Mouse (Mus musculus) CH12.LX (cell line): ENCODE results near the gene Zfp784. TPM values are rescaled to one million over a fixed set of nuclear protein-coding genes. Genes with fewer than 3 reads are reported as not detected.
"Not testable (repeated sequence)": the region's sequence is repeated elsewhere in the genome, so short reads cannot be mapped to it uniquely, and the experiment has no call there.

ENCODE experiments used
- DNase-seq: peaks from one replicate; pipeline ENCODE4 v3.0.0-alpha.2; 2013; ENCODE audit errors: extremely low read depth
- H3K27ac ChIP-seq: 2 replicates; pipeline ENCODE4 v1.5.1; 2012; ENCODE audit warnings: low read depth, mild to moderate bottlenecking, control low read depth, moderate library complexity; ENCODE audit not compliant: insufficient read depth
- H3K27me3 ChIP-seq: replicated peaks from 2 replicates; pipeline ENCODE3; 2012; ENCODE audit warnings: inconsistent platforms
- H3K36me3 ChIP-seq, 2 experiments: replicated peaks in 1 of 2; 2 replicates each; pipeline versions ENCODE3 to v1.6.1; 2012; ENCODE audit warnings: inconsistent platforms in 1 of 2, low read length in 1 of 2, mild to moderate bottlenecking in 1 of 2, mixed read lengths in 1 of 2, moderate library complexity in 1 of 2; ENCODE audit not compliant: control insufficient read depth in 1 of 2, insufficient read depth in 1 of 2
- H3K4me1 ChIP-seq, 2 experiments: 2 replicates each; pipeline ENCODE4 v1.6.1; 2012; ENCODE audit warnings: inconsistent platforms in 1 of 2, moderate library complexity in 1 of 2; ENCODE audit not compliant: insufficient read depth in 2 of 2, control insufficient read depth in 1 of 2
- H3K4me2 ChIP-seq: 2 replicates; pipeline ENCODE4 v1.6.1; 2012; ENCODE audit warnings: low read depth, mild to moderate bottlenecking, control low read depth; ENCODE audit not compliant: poor library complexity, insufficient read depth, severe bottlenecking
- H3K4me3 ChIP-seq, 3 experiments: fragments of 150-350 bp in 1 of 3; sonication (generic) in 1 of 3; replicated peaks in 1 of 3; 2 replicates each; pipeline versions ENCODE3 to v1.5.1; 2011 to 2012; ENCODE audit warnings: low read depth in 2 of 3, low read length in 2 of 3, mild to moderate bottlenecking in 2 of 3, moderate library complexity in 2 of 3, control low read depth in 1 of 3, improper control_type of control experiment in 1 of 3, inconsistent platforms in 1 of 3, mixed read lengths in 1 of 3; ENCODE audit not compliant: poor library complexity in 1 of 3
- H3K79me2 ChIP-seq: replicated peaks from 2 replicates; pipeline ENCODE4 v1.6.1; 2012; ENCODE audit warnings: mild to moderate bottlenecking, moderate library complexity; ENCODE audit not compliant: control insufficient read depth, poor library complexity, insufficient read depth, severe bottlenecking; ENCODE audit errors: extremely low read depth
- H3K9ac ChIP-seq: 2 replicates; pipeline ENCODE4 v1.6.1; 2012; ENCODE audit warnings: low read depth, mild to moderate bottlenecking, control low read depth, moderate library complexity; ENCODE audit not compliant: insufficient read depth
- H3K9me3 ChIP-seq: replicated peaks from 2 replicates; pipeline ENCODE3; 2012; ENCODE audit warnings: low read length, inconsistent platforms, mixed read lengths
- CHD2 ChIP-seq: IDR thresholded peaks from 2 replicates; pipeline ENCODE4 v1.6.1; 2011; ENCODE audit warnings: low read length, improper control_type of control experiment
- CTCF ChIP-seq, 2 experiments: IDR thresholded peaks in 1 of 2; conservative IDR thresholded peaks in 1 of 2; 2 replicates each; pipeline ENCODE4 v1.5.1; 2011 to 2012; ENCODE audit warnings: low read depth in 2 of 2, low read length in 2 of 2, improper control_type of control experiment in 1 of 2, inconsistent platforms in 1 of 2, mild to moderate bottlenecking in 1 of 2, moderate library complexity in 1 of 2
- ELF1 ChIP-seq: IDR thresholded peaks from 2 replicates; pipeline ENCODE4 v1.6.1; 2014; ENCODE audit warnings: low read depth, mild to moderate bottlenecking, inconsistent platforms, low read length, improper control_type of control experiment
- ETS1 ChIP-seq: conservative IDR thresholded peaks from 2 replicates; pipeline ENCODE4 v1.6.1; 2012; ENCODE audit warnings: low read depth, mild to moderate bottlenecking, inconsistent platforms, low read length, improper control_type of control experiment, moderate library complexity
- HCFC1 ChIP-seq: IDR thresholded peaks from 2 replicates; pipeline ENCODE4 v1.6.1; 2012; ENCODE audit warnings: low read depth, mild to moderate bottlenecking, inconsistent platforms, low read length, improper control_type of control experiment
- IRF4 ChIP-seq: IDR thresholded peaks from 2 replicates; pipeline ENCODE4 v1.6.1; 2014; ENCODE audit warnings: low read depth, mild to moderate bottlenecking, inconsistent platforms, low read length, improper control_type of control experiment
- JUND ChIP-seq: conservative IDR thresholded peaks from 2 replicates; pipeline ENCODE4 v1.6.1; 2011; ENCODE audit warnings: low read depth, low read length, improper control_type of control experiment
- MXI1 ChIP-seq: IDR thresholded peaks from 2 replicates; pipeline ENCODE4 v1.6.1; 2011; ENCODE audit warnings: mild to moderate bottlenecking, low read depth, low read length, improper control_type of control experiment
- NELFE ChIP-seq: IDR thresholded peaks from 2 replicates; pipeline ENCODE4 v1.6.1; 2011; ENCODE audit warnings: low read depth, low read length, improper control_type of control experiment
- PAX5 ChIP-seq: IDR thresholded peaks from 2 replicates; pipeline ENCODE4 v1.6.1; 2012; ENCODE audit warnings: low read length, inconsistent platforms, mixed read lengths
- RAD21 ChIP-seq: IDR thresholded peaks from 2 replicates; pipeline ENCODE4 v1.6.1; 2011; ENCODE audit warnings: low read depth, mild to moderate bottlenecking, low read length, improper control_type of control experiment, moderate library complexity
- RCOR1 ChIP-seq: conservative IDR thresholded peaks from 2 replicates; pipeline ENCODE4 v1.6.1; 2012; ENCODE audit warnings: low read depth, mild to moderate bottlenecking, inconsistent platforms, low read length, improper control_type of control experiment
- SMC3 ChIP-seq: IDR thresholded peaks from 2 replicates; pipeline ENCODE4 v1.6.1; 2011; ENCODE audit warnings: low read depth, low read length, improper control_type of control experiment
- UBTF ChIP-seq: IDR thresholded peaks from 2 replicates; pipeline ENCODE4 v1.6.1; 2012; ENCODE audit warnings: low read depth, mild to moderate bottlenecking, inconsistent platforms, low read length, improper control_type of control experiment, moderate library complexity
- dilution Hi-C: fragments of 300-500 bp; cut with MboI; formaldehyde crosslinking; loops from 2 replicates; pipeline ENCODE4 v1.14.3; 2020; ENCODE audit warnings: low sequenced_read_pairs; ENCODE audit not compliant: extremely low pct_unique_long_range_greater_than_20kb, extremely low pct_ligation_motif_present
- in situ Hi-C: fragments of 300-500 bp; cut with MboI; formaldehyde crosslinking; loops from 3 replicates; pipeline ENCODE4 v1.14.3; 2019; ENCODE audit warnings: low sequenced_read_pairs, low pct_ligation_motif_present, low pct_unique_long_range_greater_than_20kb, mixed read lengths
- polyA plus RNA-seq: library from polyadenylated mRNA; unstranded; fragments of >175 nt; gene quantifications from 2 replicates; pipeline ENCODE4 v1.2.1, GENCODE M21; 2012; ENCODE audit warnings: low read depth; ENCODE audit not compliant: insufficient read length
- total RNA-seq, 2 experiments: library from RNA; depleted of rRNA; stranded (reverse); fragments of 300-350 nt in 1 of 2; fragments of >200 nt in 1 of 2; gene quantifications; 2 replicates each; pipeline ENCODE4 v1.2.3; 2012 to 2014

Gene Zfp784
- total and polyA plus RNA-seq, 3 experiments, result 0.53 to 1.5 (median 1.1) TPM

DNA sequence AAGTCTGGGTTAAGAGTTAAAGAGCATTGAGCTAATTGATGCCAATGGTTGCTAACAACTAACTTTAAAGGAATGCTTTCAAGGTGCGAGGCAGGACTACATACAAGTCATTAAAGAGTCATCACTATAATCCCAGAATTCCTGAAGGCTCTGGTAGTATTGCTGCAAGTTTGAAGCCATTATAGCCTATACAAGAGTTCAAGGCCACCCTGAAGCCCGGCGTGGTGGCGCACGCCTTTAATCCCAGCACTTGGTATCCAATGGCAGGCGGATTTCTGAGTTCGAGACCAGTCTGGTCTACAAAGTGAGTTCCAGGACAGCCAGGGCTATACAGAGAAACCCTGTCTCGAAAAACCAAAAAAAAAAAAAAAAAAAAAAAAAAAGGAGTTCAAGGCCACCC lies 18.7 kb downstream of the Zfp784 start:
- peak overlapping the region; percentile 27 for H3K27ac ChIP-seq
- peak overlapping the region; percentile 41 to 82 (median 59) for H3K4me3 ChIP-seq
- H3K9me3 ChIP-seq, H3K27me3 ChIP-seq, in situ Hi-C loops, dilution Hi-C loops, DNase-seq: not testable (repeated sequence)
- H3K9ac ChIP-seq, result peak overlapping the region; percentile 66
- peaks cover 0 to 35% of the 10 kb centered on the region in 2 experiments; a peak in 2 of 4 replicates for H3K4me1 ChIP-seq
- peaks cover 28% of the 10 kb centered on the region for H3K79me2 ChIP-seq
- peak overlapping the region; percentile 73; the same call in 1 of the 2 replicates for H3K4me2 ChIP-seq
- peaks cover 28 to 47% of the 10 kb centered on the region in 2 experiments for H3K36me3 ChIP-seq

DNA sequence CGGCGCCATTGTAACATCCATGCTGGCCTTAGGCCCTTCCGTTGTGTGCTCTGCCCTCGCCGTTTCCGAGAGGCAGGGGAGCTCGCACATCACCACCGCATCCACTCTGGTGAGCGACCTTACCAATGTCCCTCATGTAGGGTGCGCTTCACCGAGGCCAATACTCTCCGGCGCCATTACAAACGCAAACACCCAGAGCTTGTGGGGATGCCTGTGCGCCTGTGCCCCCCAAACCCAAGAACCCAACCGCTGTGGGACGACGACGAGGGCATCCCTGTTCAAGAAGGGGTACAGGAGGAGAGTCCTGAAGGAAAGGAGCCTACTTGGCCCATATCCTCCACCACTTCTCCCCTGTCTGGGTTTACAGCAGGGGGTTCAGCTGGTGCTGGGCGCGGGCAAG lies 20.3 kb downstream of the Zfp784 start:
- Histone ChIP-seq H3K9me3 (peaks cover 6% of the 10 kb centered on the region), H3K27ac (no peak overlapping the region), H3K36me3 (peaks cover 19 to 30% of the 10 kb centered on the region in 2 experiments), H3K4me2 (no peak overlapping the region), H3K79me2 (peaks cover 24% of the 10 kb centered on the region), H3K9ac (no peak overlapping the region), H3K4me3 (no peak overlapping the region), H3K4me1 (peaks cover 0 to 38% of the 10 kb centered on the region in 2 experiments; a peak in 2 of 4 replicates), H3K27me3 (no peaks in the 10 kb centered on the region)
- dilution Hi-C loops, result no loop called here
- no peak for DNase-seq
- TF ChIP-seq CHD2, result no peak
- no peak for TF ChIP-seq MXI1
- TF ChIP-seq NELFE, result no peak
- no peak for TF ChIP-seq ELF1
- in situ Hi-C loops, result no loop called here

DNA sequence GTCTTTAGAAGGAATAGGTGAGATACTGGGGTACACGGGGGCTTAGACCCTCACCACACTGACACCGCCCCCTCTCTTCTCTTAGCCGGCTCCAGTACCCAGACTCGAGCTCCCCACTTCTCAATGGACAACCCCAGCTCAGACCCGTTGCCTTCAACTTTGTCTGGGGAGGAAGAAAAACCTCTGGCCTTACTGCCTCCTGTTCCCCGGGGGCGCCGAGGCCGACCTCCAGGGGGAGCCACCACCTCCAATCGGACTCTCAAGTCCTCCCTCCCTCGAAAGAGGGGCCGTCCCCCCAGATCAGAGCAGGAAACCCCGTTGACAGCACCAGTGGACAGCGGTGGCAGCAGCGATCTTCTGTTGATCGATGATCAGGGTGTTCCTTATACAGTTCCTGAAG lies 20.9 kb downstream of the Zfp784 start:
- peaks cover 4 to 38% of the 10 kb centered on the region in 2 experiments for H3K4me1 ChIP-seq
- H3K27me3 ChIP-seq, result no peaks in the 10 kb centered on the region
- DNase-seq, result no peak
- H3K36me3 ChIP-seq, result peaks cover 18 to 30% of the 10 kb centered on the region in 2 experiments
- dilution Hi-C loops (no loop called here), in situ Hi-C loops (no loop called here)
- H3K79me2 ChIP-seq, result peaks cover 22% of the 10 kb centered on the region
- H3K4me2 ChIP-seq, result no peak overlapping the region
- no peak overlapping the region for H3K27ac ChIP-seq
- H3K4me3 ChIP-seq, result no peak overlapping the region
- TF ChIP-seq CTCF (conservative IDR thresholded peaks at IDR 0.05 in 1 of 2, IDR thresholded peaks at IDR 0.05 in 1 of 2; ENCODE audit: low read depth in 2 of 2, low read length in 2 of 2), result peak in 1 of 2 experiments; percentile 13; a peak in 1 of 4 replicates
- no peak for TF ChIP-seq SMC3
- no peak overlapping the region for H3K9ac ChIP-seq
- peaks cover 6% of the 10 kb centered on the region for H3K9me3 ChIP-seq

DNA sequence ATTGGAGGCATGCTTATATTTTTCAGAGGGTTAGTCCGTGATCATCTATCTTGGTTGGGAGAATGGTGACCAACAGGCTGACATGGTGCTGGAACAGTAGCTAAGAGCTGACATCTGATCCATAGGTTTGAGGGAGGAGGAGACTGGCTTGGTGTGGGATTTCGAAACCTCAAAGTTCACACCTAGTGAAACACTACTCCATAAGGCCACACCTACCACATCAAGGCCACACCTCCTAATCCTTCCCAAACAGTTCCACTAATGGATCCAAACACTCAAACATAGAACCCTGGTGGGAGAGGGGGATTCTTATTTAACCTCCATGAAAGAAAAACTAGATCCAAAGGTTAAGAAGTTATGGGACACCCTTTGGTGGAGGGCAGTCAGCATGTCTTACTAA lies 21.3 kb downstream of the Zfp784 start:
- in situ Hi-C loops, result no loop called here
- peaks cover 16 to 28% of the 10 kb centered on the region in 2 experiments for H3K36me3 ChIP-seq
- peaks cover 6% of the 10 kb centered on the region for H3K9me3 ChIP-seq
- peaks cover 4 to 37% of the 10 kb centered on the region in 2 experiments for H3K4me1 ChIP-seq
- no peak for TF ChIP-seq ETS1
- TF ChIP-seq IRF4, result no peak
- TF ChIP-seq HCFC1, result no peak
- TF ChIP-seq JUND, result no peak
- no peak for TF ChIP-seq MXI1
- TF ChIP-seq SMC3, result no peak
- no peak for TF ChIP-seq RCOR1
- no peak for TF ChIP-seq UBTF
- no peak for TF ChIP-seq RAD21
- TF ChIP-seq PAX5, result no peak
- TF ChIP-seq, all 38 proteins: peak for 0
- H3K79me2 ChIP-seq, result peaks cover 17% of the 10 kb centered on the region
- no peak overlapping the region for H3K27ac ChIP-seq
- H3K4me3 ChIP-seq, result no peak overlapping the region
- dilution Hi-C loops, result no loop called here
- no peak overlapping the region for H3K9ac ChIP-seq
- no peak overlapping the region for H3K4me2 ChIP-seq
- DNase-seq, result no peak
- no peaks in the 10 kb centered on the region for H3K27me3 ChIP-seq
